Mouse (Mus musculus): ENCODE measurements around the gene Gm8113. TPM values are rescaled to one million over a fixed set of nuclear protein-coding genes. Genes with fewer than 3 reads are reported as not detected.
"Not testable (repeated sequence)": the region's sequence is repeated elsewhere in the genome, so short reads cannot be mapped to it uniquely, and the experiment has no call there.

Gene Gm8113
- polyA plus RNA-seq (2012; rRNA removed) = 4.3 and 5.7 TPM in 2 replicates

DNA sequence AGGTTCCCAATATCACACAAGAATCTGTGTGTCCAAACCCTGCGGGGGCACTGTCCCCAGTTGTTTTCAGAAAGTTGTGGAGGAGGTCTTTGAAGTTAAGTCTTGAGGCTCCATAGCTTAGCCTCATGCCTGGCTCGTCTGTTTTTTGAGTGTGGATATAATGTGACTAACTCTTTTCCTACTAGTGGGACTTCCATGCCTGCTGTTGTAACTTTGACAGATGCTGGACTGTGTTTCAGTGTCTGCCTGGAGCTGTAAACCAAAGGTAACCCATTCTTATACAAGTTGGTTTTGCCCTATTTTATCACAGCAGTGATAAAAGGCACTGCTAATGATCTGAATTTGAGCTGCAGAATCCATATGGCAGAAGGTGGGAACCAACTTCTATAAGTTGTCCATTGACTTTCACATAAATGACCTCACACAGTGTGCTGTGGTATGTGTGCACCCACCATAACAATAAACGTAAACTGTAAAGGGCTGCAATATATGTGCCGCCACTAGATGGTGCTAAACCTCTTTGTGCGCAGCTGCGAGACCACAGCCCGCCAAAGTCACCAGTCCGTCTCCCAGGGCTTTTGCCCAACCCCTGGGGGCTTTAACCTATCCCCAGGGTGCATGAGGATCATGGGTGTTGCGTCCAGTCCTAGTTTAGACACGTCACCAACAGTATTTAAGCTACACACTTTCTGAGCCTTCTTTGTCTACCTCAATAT, at the start of gene Gm8113:
Gene Gm8113, plus strand, starts transcription at position 703 of the 716 bp plus-strand sequence.
- peak; percentile 19 for DNase-seq (ENCODE audit: low spot score)

DNA sequence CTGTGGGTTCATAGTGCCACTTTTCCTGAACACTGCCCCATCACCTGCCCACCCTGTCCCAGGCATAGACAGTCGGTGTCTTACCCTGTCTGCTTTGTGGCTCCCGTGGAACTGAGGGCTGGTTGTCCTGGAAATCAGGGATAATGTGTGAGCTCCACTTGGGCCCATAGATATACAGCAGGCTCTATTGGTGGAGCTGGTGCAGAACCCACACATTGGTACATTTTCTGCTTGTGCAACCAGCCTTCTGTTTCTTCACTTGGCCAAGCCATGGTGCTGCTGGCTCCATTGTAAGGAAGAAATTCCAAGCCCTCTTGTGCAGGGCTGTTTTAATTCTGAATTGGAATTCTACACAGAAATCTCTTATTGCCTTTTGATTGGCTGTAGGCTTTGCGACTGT, 49.8 kb upstream of the Gm8113 start, which contains the start of gene Ear1:
Gene Ear1, minus strand, starts transcription at position 101 of the 400 bp plus-strand sequence.
- DNase-seq (ENCODE audit: low spot score) = not testable (repeated sequence)

DNA sequence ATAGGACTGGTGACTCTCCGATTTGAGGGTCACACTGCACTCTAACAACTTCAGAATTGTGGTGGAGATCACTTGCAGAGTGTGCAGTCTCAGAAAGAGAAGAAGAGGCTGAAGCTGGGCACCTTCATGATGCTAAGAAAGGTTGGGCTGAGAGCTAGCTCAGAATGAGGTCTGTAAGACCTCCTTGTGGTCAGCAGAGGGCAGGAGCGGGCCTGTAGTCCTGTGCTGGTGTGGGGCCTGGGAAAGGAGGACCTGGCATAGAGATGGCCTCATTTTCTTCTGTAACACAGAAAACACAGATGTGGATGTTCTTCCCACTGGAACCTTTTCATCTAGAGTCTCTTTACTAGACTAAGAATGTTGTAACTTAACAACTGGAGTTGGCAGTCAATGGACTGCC, 47.4 kb upstream of the Gm8113 start:
- not testable (repeated sequence) for DNase-seq (ENCODE audit: low spot score)

DNA sequence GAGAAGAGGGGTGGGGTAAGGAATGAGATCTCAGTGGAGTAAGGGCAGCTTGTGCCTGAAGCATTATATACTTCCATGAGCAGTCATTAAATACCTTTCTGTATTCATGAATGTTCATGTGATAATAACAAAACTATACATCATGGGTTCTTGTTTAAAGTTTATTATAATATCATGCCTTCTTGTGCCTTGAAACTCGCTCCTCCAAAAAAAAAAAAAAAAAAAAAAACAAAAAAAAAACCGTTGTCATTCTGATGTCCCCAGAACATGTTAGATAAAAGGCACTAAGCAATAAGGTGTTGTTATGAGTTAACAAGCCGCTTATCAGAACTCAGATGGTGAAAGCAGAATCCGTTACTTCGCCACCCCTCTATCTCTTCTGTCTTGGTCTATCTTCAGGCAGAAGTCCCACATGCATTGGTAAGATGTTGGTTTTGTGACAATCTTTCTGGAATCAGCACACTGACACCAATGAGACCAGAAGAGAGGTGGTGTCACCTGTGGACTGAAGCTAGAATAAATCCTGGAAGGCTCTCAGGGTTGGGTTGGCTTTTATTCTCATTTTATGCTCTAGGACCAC, 45.1 kb upstream of the Gm8113 start:
- not testable (repeated sequence) for DNase-seq (ENCODE audit: low spot score)

DNA sequence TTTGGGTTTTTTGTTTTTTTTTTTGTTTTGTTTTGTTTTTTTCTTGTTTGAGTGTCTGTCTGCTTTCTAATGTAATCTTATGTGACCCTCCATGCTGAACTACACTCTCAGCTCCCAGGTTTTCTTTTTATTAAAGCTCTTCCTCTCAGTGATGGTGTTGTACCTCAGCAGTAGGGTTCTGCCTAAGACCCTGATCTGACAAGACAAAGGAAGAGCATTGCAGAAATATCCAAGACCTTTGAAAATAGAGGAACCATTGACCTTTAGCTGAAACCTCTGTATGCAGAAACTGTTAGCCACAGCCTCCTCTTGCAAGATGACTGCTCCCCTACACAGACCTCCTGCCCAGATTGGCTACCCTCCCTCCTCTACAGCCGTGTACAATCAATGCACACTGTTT, 39.0 kb upstream of the Gm8113 start:
- not testable (repeated sequence) for DNase-seq (ENCODE audit: low spot score)

DNA sequence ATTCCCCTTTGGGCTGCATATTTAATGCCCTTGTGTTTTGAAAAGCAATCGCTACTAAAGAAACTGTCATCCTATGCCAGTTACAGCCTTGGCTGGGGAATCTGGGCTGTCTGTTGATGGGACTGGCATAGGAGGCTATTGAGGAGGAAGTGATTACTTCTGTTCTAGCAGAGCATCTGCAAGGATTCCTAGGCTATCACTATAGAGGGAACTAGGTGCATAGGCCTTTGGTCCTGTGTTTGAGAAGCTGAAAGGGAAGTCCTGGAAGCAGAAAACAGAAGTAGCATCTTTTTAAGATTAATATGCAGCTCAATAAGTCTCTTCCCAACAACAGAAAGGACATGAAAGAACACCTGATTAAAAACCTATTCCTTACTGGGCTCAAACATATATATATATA, 33.9 kb upstream of the Gm8113 start:
- not testable (repeated sequence) for DNase-seq (ENCODE audit: low spot score)

DNA sequence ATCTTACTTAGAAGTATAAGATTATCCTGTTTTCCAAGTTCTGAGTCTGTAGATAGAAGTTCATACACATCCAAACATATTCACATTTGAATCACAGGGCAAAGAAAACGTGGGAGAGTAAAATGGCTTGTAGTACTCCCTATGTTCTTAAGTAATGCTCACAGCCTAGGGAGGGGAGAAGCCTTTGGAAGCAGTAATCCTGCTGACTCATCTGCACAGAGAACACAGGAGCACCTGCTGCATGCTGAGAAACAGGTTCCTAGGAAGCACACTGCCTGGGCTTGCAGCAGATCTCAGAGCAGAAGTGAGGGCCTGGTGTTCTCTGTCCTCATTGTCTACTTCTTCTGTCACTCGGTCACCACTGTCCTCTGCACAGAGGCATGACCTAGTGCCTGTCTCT, 29.8 kb upstream of the Gm8113 start:
- not testable (repeated sequence) for DNase-seq (ENCODE audit: low spot score)

DNA sequence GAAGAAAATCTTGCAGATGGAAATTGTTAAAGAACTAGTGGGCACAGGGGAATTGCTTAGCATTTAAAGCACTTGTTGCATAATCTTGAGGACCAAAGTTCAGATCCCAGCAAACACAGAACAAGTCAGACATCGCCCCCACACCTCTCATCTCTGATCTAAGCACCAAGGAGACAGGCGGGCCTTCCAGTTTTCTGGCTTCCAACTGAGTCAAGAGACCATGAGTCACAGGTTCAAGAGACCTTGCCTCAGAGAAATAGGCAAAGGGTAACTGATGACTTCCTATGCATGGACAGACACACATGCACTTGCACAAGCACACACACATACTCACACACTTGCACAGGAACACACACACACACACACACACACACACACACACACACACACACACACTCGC, 26.6 kb upstream of the Gm8113 start:
- DNase-seq (ENCODE audit: low spot score) = not testable (repeated sequence)

DNA sequence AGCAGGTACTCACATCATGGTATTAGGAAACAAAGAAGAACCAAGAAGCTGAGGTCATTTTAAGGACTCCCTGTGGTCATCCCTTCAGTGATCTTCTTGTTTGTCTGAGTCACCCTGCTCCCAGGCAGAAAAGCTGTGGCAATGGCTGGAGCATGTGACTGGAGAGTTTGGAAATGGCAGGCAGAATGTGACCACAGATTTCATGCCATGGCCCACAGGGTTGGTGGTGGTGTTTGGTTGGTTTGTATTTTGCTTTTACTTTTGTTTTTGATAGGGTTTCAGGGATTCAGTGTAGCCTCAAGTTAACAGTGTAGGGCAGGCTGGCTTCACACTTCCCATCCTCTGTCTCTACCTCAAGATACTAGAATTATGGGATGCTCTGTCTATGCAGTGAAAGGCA, 7.0 kb upstream of the Gm8113 start:
- DNase-seq (ENCODE audit: low spot score) = not testable (repeated sequence)

DNA sequence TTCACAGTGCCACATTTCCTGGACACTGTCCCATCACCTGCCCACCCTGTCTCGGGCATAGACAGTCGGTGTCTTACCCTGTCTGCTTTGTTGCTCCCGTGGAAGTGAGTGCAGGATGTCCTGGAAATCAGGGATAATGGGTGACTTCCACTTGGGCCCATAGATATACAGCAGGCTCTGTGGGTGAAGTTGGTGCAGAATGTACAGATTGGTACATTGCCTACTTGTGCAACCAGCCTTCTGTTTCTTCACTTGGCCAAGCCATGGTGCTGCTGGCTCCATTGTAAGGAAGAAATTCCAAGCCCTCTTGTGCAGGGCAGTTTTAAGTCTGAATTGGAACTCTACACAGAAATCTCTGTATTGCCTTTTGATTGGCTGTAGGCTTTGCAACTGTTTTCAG, 1.7 kb upstream of the Gm8113 start, which contains the start of gene Ear10:
Gene Ear10, minus strand, starts transcription at position 101 of the 400 bp plus-strand sequence.
- not testable (repeated sequence) for DNase-seq (ENCODE audit: low spot score)

DNA sequence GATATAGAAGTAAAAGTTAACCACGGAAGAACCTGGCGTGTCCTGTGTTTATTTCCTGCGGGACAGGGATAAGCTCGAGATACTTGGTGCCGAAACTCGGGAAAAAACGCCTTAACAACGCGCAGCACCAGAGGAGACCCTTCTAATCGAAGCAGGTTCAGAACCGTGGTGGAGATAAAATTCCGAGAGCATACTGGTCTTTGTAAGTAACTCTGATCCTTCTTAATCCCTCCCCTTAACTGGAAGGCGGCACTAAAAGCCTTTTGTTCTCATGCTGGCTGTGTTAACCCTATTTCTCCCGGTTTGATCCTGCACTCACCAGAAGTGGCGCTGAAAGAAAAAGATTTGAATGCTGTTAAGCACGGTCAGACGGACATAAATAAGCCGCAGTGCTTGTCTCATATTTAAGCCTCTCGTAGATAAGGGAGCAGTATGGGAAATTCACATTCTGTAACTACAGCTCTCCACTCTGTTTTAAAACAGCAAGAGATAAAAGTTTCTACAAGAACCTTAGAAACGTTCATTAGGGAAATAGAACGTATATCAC, 287 bp downstream of the Gm8113 start:
- not testable (repeated sequence) for DNase-seq (ENCODE audit: low spot score)

DNA sequence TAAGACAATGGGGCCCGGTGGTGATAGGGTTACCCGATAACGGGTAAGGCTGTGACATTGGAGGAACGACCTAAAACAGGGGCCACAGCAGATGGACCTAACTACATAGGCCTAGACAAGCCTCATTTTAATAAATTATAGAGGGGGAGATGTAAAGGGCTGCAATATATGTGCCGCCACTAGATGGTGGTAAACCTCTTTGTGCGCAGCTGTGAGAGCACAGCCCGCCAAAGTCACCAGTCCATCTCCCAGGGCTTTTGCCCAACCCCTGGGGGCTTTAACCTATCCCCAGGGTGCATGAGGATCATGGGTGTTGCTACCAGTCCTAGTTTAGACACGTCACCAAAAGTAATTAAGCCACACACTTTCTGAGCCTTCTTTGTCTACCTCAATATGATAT, 7.8 kb downstream of the Gm8113 start:
- DNase-seq (ENCODE audit: low spot score) = not testable (repeated sequence)

DNA sequence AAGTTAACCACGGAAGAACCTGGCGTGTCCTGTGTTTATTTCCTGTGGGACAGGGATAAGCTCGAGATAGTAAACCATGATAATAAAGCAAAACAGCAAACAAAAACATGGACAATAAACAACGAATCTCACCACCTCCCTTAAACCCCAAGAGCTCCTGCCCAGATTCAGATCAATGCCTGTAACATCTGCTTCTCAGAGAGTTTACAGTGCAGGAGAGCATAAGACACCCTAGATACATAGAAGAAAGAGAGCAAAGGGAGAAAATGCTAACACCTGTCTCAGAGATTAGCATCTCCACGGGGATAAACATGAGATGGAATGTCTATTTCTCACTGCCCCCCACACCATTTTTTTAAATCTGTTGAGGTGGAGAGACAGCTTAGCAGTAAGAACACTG, 8.2 kb downstream of the Gm8113 start:
- DNase-seq (ENCODE audit: low spot score) = not testable (repeated sequence)

DNA sequence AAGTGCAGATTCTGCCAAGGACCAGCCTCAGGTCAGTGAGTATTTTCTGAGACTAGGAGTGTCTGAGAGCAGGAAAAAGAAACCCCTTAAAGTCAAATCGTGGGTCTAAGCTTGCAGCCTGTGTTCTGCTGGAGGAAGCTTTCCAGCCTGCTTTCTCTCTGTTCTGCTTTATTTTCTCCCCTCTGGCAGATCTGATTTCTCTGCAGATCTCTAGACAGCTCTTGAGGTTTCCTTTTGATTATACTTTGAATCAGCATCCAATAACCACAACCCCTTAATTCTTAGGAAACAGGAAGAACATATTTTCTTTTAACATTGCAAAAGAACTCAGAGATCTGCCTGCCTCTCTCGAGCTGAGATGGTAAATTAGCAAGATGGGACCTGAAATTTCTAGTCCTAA, 28.2 kb downstream of the Gm8113 start:
- not testable (repeated sequence) for DNase-seq (ENCODE audit: low spot score)

DNA sequence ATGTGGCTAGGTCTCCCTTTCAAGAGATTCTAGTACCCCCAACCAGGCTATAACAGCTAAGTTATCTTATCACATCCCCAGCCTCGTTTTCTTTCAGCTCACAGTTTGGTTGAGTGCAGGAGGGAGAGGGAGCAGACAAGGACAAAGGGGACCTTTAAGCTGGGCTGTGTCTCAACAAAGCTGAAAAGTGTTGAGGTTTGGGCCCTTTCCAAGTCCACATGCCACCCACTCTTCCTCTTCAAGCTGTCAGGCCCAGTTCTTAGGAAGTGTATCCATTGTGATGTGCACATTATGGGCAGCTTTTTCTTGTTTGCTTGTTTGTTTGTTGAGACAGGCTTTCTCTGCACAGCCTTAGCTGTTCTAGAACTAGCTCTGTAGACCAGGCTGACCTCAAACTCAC, 29.9 kb downstream of the Gm8113 start:
- not testable (repeated sequence) for DNase-seq (ENCODE audit: low spot score)

DNA sequence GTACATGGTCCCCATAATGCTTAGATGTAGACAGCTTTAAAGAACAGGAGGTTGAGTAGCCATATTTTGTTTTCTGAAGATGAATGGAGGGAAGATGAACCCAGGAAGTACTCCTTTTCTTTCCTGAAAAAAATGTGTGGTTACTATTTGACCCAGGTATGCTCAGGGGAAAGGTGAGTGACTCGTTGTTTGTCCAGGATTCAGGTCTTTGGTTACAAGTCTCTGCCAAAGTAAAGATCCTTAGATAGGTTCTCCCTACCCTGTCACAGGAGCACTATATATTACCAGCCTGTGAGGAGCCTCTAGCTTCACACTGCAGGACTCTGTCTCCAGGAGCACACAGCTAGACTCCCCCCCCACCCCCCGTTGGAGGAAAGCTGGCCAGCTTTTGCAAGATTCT, 31.6 kb downstream of the Gm8113 start, which contains the start of gene Ang5:
Gene Ang5, plus strand, starts transcription at position 301 of the 400 bp plus-strand sequence.
- DNase-seq (ENCODE audit: low spot score) = not testable (repeated sequence)

Other genes starting within 250 kb of the Gm8113 start
- gene Gm8165, start 248.2 kb upstream of the Gm8113 start, polyA plus RNA-seq (2012; rRNA removed) = not detected in 2 replicates
- gene Gm7324, start 227.6 kb upstream of the Gm8113 start, polyA plus RNA-seq (2012; rRNA removed) = 0.16 and 0.36 TPM in 2 replicates
- not detected in 2 replicates for gene Gm16506, start 197.9 kb upstream of the Gm8113 start, polyA plus RNA-seq (2012; rRNA removed)
- not detected in 2 replicates for gene Gm6526, start 177.5 kb upstream of the Gm8113 start, polyA plus RNA-seq (2012; rRNA removed)
- not detected in 2 replicates for gene Gm8180, start 140.6 kb upstream of the Gm8113 start, polyA plus RNA-seq (2012; rRNA removed)
- gene Ear1, start 49.9 kb upstream of the Gm8113 start, polyA plus RNA-seq (2012; rRNA removed) = 0.12 TPM in 1 of 2 replicates, not detected in the other
- not detected in 2 replicates for gene Ear10, start 1.8 kb upstream of the Gm8113 start, polyA plus RNA-seq (2012; rRNA removed)
- not detected in 2 replicates for gene Ang5, start 31.7 kb downstream of the Gm8113 start, polyA plus RNA-seq (2012; rRNA removed)
- gene Ang6, start 76.9 kb downstream of the Gm8113 start, polyA plus RNA-seq (2012; rRNA removed) = not detected in 2 replicates
- gene Ear2, start 177.3 kb downstream of the Gm8113 start, polyA plus RNA-seq (2012; rRNA removed) = 16.7 and 16.8 TPM in 2 replicates
- not detected in 2 replicates for gene Gm3327, start 198.5 kb downstream of the Gm8113 start, polyA plus RNA-seq (2012; rRNA removed)